Mouse (Mus musculus): Measurements from ENCODE around the gene Myo9a.

Myo9a gene

GRCm38 (mm10) chr9:59750267-59751065, at the start of gene Myo9a, which contains the start of gene Senp8:
Gene Myo9a (plus strand): TSS chr9:59750896.
Gene Senp8 (minus strand): TSS chr9:59750710.
- in situ Hi-C loops (cut with MseI, MboI), result no loop called here

- in situ Hi-C loops (cut with MseI, MboI), result no loop called here
Measured at GRCm38 (mm10) chr9:59701094-59701493, 49.6 kb upstream of the Myo9a start.

GRCm38 (mm10) chr9:59703099-59703498, 47.6 kb upstream of the Myo9a start:
- in situ Hi-C loops (cut with MseI, MboI), result no loop called here

GRCm38 (mm10) chr9:59706850-59707825, 43.6 kb upstream of the Myo9a start:
- in situ Hi-C loops (cut with MseI, MboI), result no loop called here

- in situ Hi-C loops (cut with MseI, MboI), result no loop called here
Measured at GRCm38 (mm10) chr9:59709225-59709624, 41.5 kb upstream of the Myo9a start.

- in situ Hi-C loops (cut with MseI, MboI), result no loop called here
Measured at GRCm38 (mm10) chr9:59716275-59716898, 34.3 kb upstream of the Myo9a start.

- in situ Hi-C loops (cut with MseI, MboI), result no loop called here
Measured at GRCm38 (mm10) chr9:59718237-59718636, 32.5 kb upstream of the Myo9a start.

GRCm38 (mm10) chr9:59721144-59721543, 29.6 kb upstream of the Myo9a start:
- in situ Hi-C loops (cut with MseI, MboI), result loop anchor here in 1 of 2 experiments (10.0 kb wide), 1 partner anchor 234 kb away; no protein-coding TSS in a partner anchor

- in situ Hi-C loops (cut with MseI, MboI), result loop anchor here in 1 of 2 experiments (10.0 kb wide), 1 partner anchor 232 kb away; no protein-coding TSS in a partner anchor
Measured at GRCm38 (mm10) chr9:59723096-59723657, 27.5 kb upstream of the Myo9a start.

- in situ Hi-C loops (cut with MseI, MboI), result loop anchor here in 1 of 2 experiments (10.0 kb wide), 1 partner anchor 231 kb away; no protein-coding TSS in a partner anchor
Measured at GRCm38 (mm10) chr9:59723791-59724442, 26.8 kb upstream of the Myo9a start.

GRCm38 (mm10) chr9:59725515-59725914, 25.2 kb upstream of the Myo9a start:
- in situ Hi-C loops (cut with MseI, MboI), result loop anchor here in 1 of 2 experiments (10.0 kb wide), 1 partner anchor 229 kb away; no protein-coding TSS in a partner anchor

GRCm38 (mm10) chr9:59727569-59728286, 23.0 kb upstream of the Myo9a start:
- in situ Hi-C loops (cut with MseI, MboI), result loop anchor here in 1 of 2 experiments (10.0 kb wide), 1 partner anchor 227 kb away; no protein-coding TSS in a partner anchor

GRCm38 (mm10) chr9:59731136-59731535, 19.6 kb upstream of the Myo9a start:
- in situ Hi-C loops (cut with MseI, MboI), result no loop called here

- in situ Hi-C loops (cut with MseI, MboI), result no loop called here
Measured at GRCm38 (mm10) chr9:59733075-59733474, 17.6 kb upstream of the Myo9a start.

- in situ Hi-C loops (cut with MseI, MboI), result no loop called here
Measured at GRCm38 (mm10) chr9:59735394-59735793, 15.3 kb upstream of the Myo9a start.

- in situ Hi-C loops (cut with MseI, MboI), result no loop called here
Measured at GRCm38 (mm10) chr9:59740593-59740992, 10.1 kb upstream of the Myo9a start.

- in situ Hi-C loops (cut with MseI, MboI), result no loop called here
Measured at GRCm38 (mm10) chr9:59743903-59744302, 6.8 kb upstream of the Myo9a start.

- in situ Hi-C loops (cut with MseI, MboI), result no loop called here
Measured at GRCm38 (mm10) chr9:59748387-59748786, 2.3 kb upstream of the Myo9a start.

- in situ Hi-C loops (cut with MseI, MboI), result no loop called here
Measured at GRCm38 (mm10) chr9:59748969-59749368, 1.7 kb upstream of the Myo9a start.
